20 mouse cellular contexts compared by ENCODE assay signal in the genomic region with DNA sequence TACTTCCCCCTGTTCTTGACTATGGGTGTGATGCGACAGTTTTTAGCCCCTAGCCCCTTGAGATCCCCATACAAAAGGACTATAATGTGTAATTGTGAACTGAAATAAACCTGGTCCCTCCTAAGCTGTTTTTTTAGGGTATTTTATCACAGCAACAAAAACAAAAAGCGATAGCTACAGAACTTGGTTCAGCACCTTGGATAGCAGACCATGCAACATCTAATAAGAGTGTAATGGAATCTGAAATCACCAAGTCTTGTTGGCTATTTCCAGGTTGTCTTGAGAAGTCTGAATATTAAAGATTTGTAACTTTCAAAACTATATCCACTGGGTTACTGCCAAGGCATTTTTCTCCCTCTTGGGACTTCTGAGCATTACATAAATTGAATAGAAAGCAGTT.
DNase-seq lines count a peak whose midpoint lies in the region; ATAC-seq and TF ChIP-seq lines count a peak whose summit lies in the region.
"Had no signal": no experiment of that assay in that cellular context is flagged by ENCODE, and none has a peak within 500 bp of the region (broad histone marks: within the 10 kb centered on the region; RNA-seq: fewer than 3 reads in every experiment).

No protein-coding gene starts in this region.

- no peak overlapping the region for H3K27ac ChIP-seq in limb, embryonic 14.5 days (replicated peaks; ENCODE audit: low read depth, low read length)
- no peak overlapping the region for H3K27ac ChIP-seq in limb, embryonic 10.5 days
- no peak overlapping the region for H3K27ac ChIP-seq in MEL (ENCODE audit: control insufficient read depth, low read depth, low read length)
- no peak overlapping the region for H3K27ac ChIP-seq in embryonic facial prominence, embryonic 14.5 days (replicated peaks; ENCODE audit: low read depth, low read length)
- no peak overlapping the region for H3K27ac ChIP-seq in forebrain, embryonic 13.5 days
- H3K27ac ChIP-seq: embryonic facial prominence, embryonic 12.5 days; forebrain, embryonic 12.5 days; gastrocnemius, adult 2 months; hindbrain, embryonic 10.5 days; hindbrain, embryonic 14.5 days; intestine, embryonic 15.5 days had no signal

- no peaks in the 10 kb centered on the region for H3K27me3 ChIP-seq in limb, embryonic 14.5 days (ENCODE audit: control insufficient read depth, insufficient read depth, low read length)
- H3K27me3 ChIP-seq in limb, embryonic 10.5 days (ENCODE audit: low read depth, poor library complexity, severe bottlenecking) = no peaks in the 10 kb centered on the region
- H3K27me3 ChIP-seq in MEL (ENCODE audit: control insufficient read depth in 1 of 2, insufficient read depth in 2 of 2, low read length in 2 of 2) = no peaks in the 10 kb centered on the region
- H3K27me3 ChIP-seq in embryonic facial prominence, embryonic 14.5 days (replicated peaks; ENCODE audit: control insufficient read depth, insufficient read depth, low read length) = no peaks in the 10 kb centered on the region
- no peaks in the 10 kb centered on the region for H3K27me3 ChIP-seq in forebrain, embryonic 13.5 days
- H3K27me3 ChIP-seq: embryonic facial prominence, embryonic 12.5 days; forebrain, embryonic 12.5 days; heart, embryonic 12.5 days; intestine, embryonic 15.5 days had no signal

- H3K9me3 ChIP-seq in limb, embryonic 14.5 days (ENCODE audit: control insufficient read depth, low read length) = no peaks in the 10 kb centered on the region
- no peaks in the 10 kb centered on the region for H3K9me3 ChIP-seq in limb, embryonic 10.5 days (replicated peaks)
- no peaks in the 10 kb centered on the region for H3K9me3 ChIP-seq in MEL (replicated peaks; ENCODE audit: insufficient read depth, low read length)
- H3K9me3 ChIP-seq in embryonic facial prominence, embryonic 14.5 days (ENCODE audit: control insufficient read depth, low read length) = no peaks in the 10 kb centered on the region
- H3K9me3 ChIP-seq in forebrain, embryonic 13.5 days (replicated peaks) = no peaks in the 10 kb centered on the region
- H3K9me3 ChIP-seq: embryonic facial prominence, embryonic 12.5 days; forebrain, embryonic 12.5 days; heart, embryonic 12.5 days; hindbrain, embryonic 10.5 days; intestine, embryonic 15.5 days had no signal

- DNase-seq in embryo, embryonic 10 days (ENCODE audit: low spot score) = peak; percentile 22
- DNase-seq in embryo, embryonic 9.5 days (ENCODE audit: extremely low spot score) = no peak
- DNase-seq in limb, embryonic 14.5 days (ENCODE audit: low spot score) = peak; percentile 43
- no peak for DNase-seq in limb, embryonic 10.5 days (ENCODE audit: low spot score)
- peak; percentile 38 for DNase-seq in MEL (ENCODE audit: low read depth, low spot score)
- peak; percentile 31 for DNase-seq in embryonic facial prominence, embryonic 14.5 days (ENCODE audit: low spot score)
- no peak for DNase-seq in lung, adult 2 months
- DNase-seq: adrenal gland, postnatal 25 days; cerebellum, adult 2 months; cerebellum, postnatal 10 days; forebrain, postnatal 0 days; gastrocnemius, adult 2 months; gastrocnemius, postnatal 25 days had no signal

- no peak for ATAC-seq in limb, embryonic 14.5 days (ENCODE audit: low FRiP score, low read depth)
- ATAC-seq in embryonic facial prominence, embryonic 14.5 days (ENCODE audit: low read depth) = no peak
- ATAC-seq in forebrain, embryonic 13.5 days = no peak
- ATAC-seq: forebrain, postnatal 0 days; intestine, embryonic 15.5 days had no signal

- no peak overlapping the region for H3K4me2 ChIP-seq in limb, embryonic 14.5 days (replicated peaks; ENCODE audit: low read depth, low read length, severe bottlenecking)
- H3K4me2 ChIP-seq in embryonic facial prominence, embryonic 14.5 days (ENCODE audit: low read depth, low read length) = no peak overlapping the region
- no peak overlapping the region for H3K4me2 ChIP-seq in forebrain, embryonic 13.5 days
- H3K4me2 ChIP-seq: embryonic facial prominence, embryonic 12.5 days; forebrain, embryonic 12.5 days; heart, embryonic 12.5 days; hindbrain, embryonic 14.5 days; intestine, embryonic 15.5 days had no signal

- WGBS in limb, embryonic 14.5 days = 50% methylated on average over 2 of the region's 2 CpGs
- WGBS in limb, embryonic 10.5 days = 63% methylated on average over 2 of the region's 2 CpGs
- WGBS in embryonic facial prominence, embryonic 14.5 days = 57% methylated on average over 2 of the region's 2 CpGs
- 66% methylated on average over 2 of the region's 2 CpGs for WGBS in lung, adult 2 months
- WGBS in forebrain, embryonic 13.5 days = 70% methylated on average over 2 of the region's 2 CpGs

- H3K4me1 ChIP-seq in limb, embryonic 14.5 days (ENCODE audit: control insufficient read depth, insufficient read depth, low read length) = no peaks in the 10 kb centered on the region
- no peaks in the 10 kb centered on the region for H3K4me1 ChIP-seq in limb, embryonic 10.5 days
- H3K4me1 ChIP-seq in MEL (ENCODE audit: control insufficient read depth in 1 of 2, insufficient read depth in 2 of 2, low read length in 2 of 2) = no peaks in the 10 kb centered on the region
- no peaks in the 10 kb centered on the region for H3K4me1 ChIP-seq in embryonic facial prominence, embryonic 14.5 days (ENCODE audit: control insufficient read depth, insufficient read depth, low read length)
- no peaks in the 10 kb centered on the region for H3K4me1 ChIP-seq in lung, adult 2 months (ENCODE audit: control insufficient read depth, insufficient read depth, low read length)
- no peaks in the 10 kb centered on the region for H3K4me1 ChIP-seq in forebrain, embryonic 13.5 days
- H3K4me1 ChIP-seq: embryonic facial prominence, embryonic 12.5 days; forebrain, embryonic 12.5 days; heart, embryonic 12.5 days; hindbrain, embryonic 10.5 days; intestine, embryonic 15.5 days had no signal

- no peaks in the 10 kb centered on the region for H3K36me3 ChIP-seq in limb, embryonic 14.5 days (ENCODE audit: control insufficient read depth, insufficient read depth, low read length)
- H3K36me3 ChIP-seq in limb, embryonic 10.5 days = no peaks in the 10 kb centered on the region
- no peaks in the 10 kb centered on the region for H3K36me3 ChIP-seq in MEL (ENCODE audit: control insufficient read depth in 1 of 2, insufficient read depth in 2 of 2, low read length in 2 of 2)
- H3K36me3 ChIP-seq in embryonic facial prominence, embryonic 14.5 days (ENCODE audit: control insufficient read depth, insufficient read depth, low read length) = no peaks in the 10 kb centered on the region
- 0 out of 2 replicates have a peak, but pooled peaks cover 4% of the 10 kb centered on the region for H3K36me3 ChIP-seq in forebrain, embryonic 13.5 days (ENCODE audit: poor library complexity, severe bottlenecking)
- H3K36me3 ChIP-seq: embryonic facial prominence, embryonic 12.5 days; forebrain, embryonic 12.5 days; hindbrain, embryonic 10.5 days; intestine, embryonic 15.5 days had no signal

- no peak for TF ChIP-seq RAD21 in MEL (IDR thresholded peaks at IDR 0.05; ENCODE audit: low read depth, low read length)

- H3K79me2 ChIP-seq in MEL (ENCODE audit: control insufficient read depth, insufficient read depth, low read length, poor library complexity) = no peaks in the 10 kb centered on the region

- no peak for TF ChIP-seq POLR2A in limb, embryonic 14.5 days (IDR thresholded peaks at IDR 0.05; ENCODE audit: borderline replicate concordance, extremely low read depth, insufficient read depth, insufficient read length)
- no peak for TF ChIP-seq POLR2A in MEL (IDR thresholded peaks at IDR 0.05; ENCODE audit: control insufficient read depth in 1 of 2, insufficient read depth in 1 of 2, low read depth in 1 of 2, low read length in 2 of 2, poor library complexity in 1 of 2)
- no peak for TF ChIP-seq POLR2A in lung, adult 2 months (IDR thresholded peaks at IDR 0.05; ENCODE audit: borderline replicate concordance, extremely low read depth, low read depth, low read length)

- no peak for TF ChIP-seq CTCF in MEL (IDR thresholded peaks at IDR 0.05 in 2 of 3, conservative IDR thresholded peaks at IDR 0.05 in 1 of 3; ENCODE audit: control insufficient read depth in 1 of 3, insufficient read depth in 1 of 3, low read depth in 2 of 3, low read length in 3 of 3, poor library complexity in 1 of 3, severe bottlenecking in 1 of 3)
- no peak for TF ChIP-seq CTCF in lung, adult 2 months (IDR thresholded peaks at IDR 0.05; ENCODE audit: insufficient read depth, low read length)

- no peak overlapping the region for H3K9ac ChIP-seq in limb, embryonic 14.5 days (ENCODE audit: low read depth, low read length, severe bottlenecking)
- H3K9ac ChIP-seq in MEL (ENCODE audit: control insufficient read depth, low read depth, low read length, poor library complexity, severe bottlenecking) = no peak overlapping the region
- H3K9ac ChIP-seq in embryonic facial prominence, embryonic 14.5 days (ENCODE audit: low read depth, low read length) = no peak overlapping the region
- no peak overlapping the region for H3K9ac ChIP-seq in forebrain, embryonic 13.5 days
- H3K9ac ChIP-seq: embryonic facial prominence, embryonic 12.5 days; forebrain, embryonic 12.5 days; forebrain, postnatal 0 days; heart, embryonic 12.5 days; hindbrain, embryonic 14.5 days; intestine, embryonic 15.5 days had no signal

- TF ChIP-seq EP300 in MEL (IDR thresholded peaks at IDR 0.05; ENCODE audit: low read depth in 1 of 2, low read length in 2 of 2) = no peak

- H3K4me3 ChIP-seq in limb, embryonic 14.5 days (replicated peaks; ENCODE audit: low read length) = no peak overlapping the region
- no peak overlapping the region for H3K4me3 ChIP-seq in limb, embryonic 10.5 days
- H3K4me3 ChIP-seq in MEL (ENCODE audit: control insufficient read depth in 1 of 2, insufficient read depth in 1 of 2, low read depth in 2 of 2, low read length in 2 of 2) = no peak overlapping the region
- H3K4me3 ChIP-seq in embryonic facial prominence, embryonic 14.5 days (ENCODE audit: low read depth, low read length) = no peak overlapping the region
- H3K4me3 ChIP-seq in lung, adult 2 months (replicated peaks; ENCODE audit: extremely low read depth, low read depth, low read length) = no peak overlapping the region
- H3K4me3 ChIP-seq in forebrain, embryonic 13.5 days = no peak overlapping the region
- H3K4me3 ChIP-seq: embryonic facial prominence, embryonic 12.5 days; forebrain, embryonic 12.5 days; gastrocnemius, adult 2 months; heart, embryonic 12.5 days; hindbrain, embryonic 10.5 days; intestine, embryonic 15.5 days had no signal

TF ChIP-seq in MEL, 35 proteins besides CTCF, POLR2A, EP300 and RAD21:
- TF ChIP-seq SMC3 (IDR thresholded peaks at IDR 0.05; ENCODE audit: low read depth, low read length) (no peak), KAT2A (conservative IDR thresholded peaks at IDR 0.05; ENCODE audit: low read depth, low read length) (no peak), ZNF384 (IDR thresholded peaks at IDR 0.05; ENCODE audit: low read depth, low read length) (no peak)
TF ChIP-seq in MEL: peak in this region for 0.

Comparison
In these comparisons a context has a peak if more than half of its experiments do, and no peak if none do; other contexts are left out.
1. DNase-seq: peak in embryo, embryonic 10 days (single experiment), limb, embryonic 14.5 days (single experiment), MEL (single experiment) and embryonic facial prominence, embryonic 14.5 days (single experiment); none in embryo, embryonic 9.5 days (single experiment), limb, embryonic 10.5 days (single experiment) and lung, adult 2 months (single experiment).